Mouse (Mus musculus) MEL (cell line): ENCODE measurements around the gene Ppp1r1b. TPM values are rescaled to one million over a fixed set of nuclear protein-coding genes. Genes with fewer than 3 reads are reported as not detected.

Experiments
- DNase-seq: peaks from one replicate; pipeline ENCODE4 v3.0.0; 2011; ENCODE audit warnings: low read depth, low spot score
- H3K27ac ChIP-seq: 2 replicates; pipeline ENCODE4 v1.5.1; 2012; ENCODE audit warnings: low read depth, mild to moderate bottlenecking, control low read depth, low read length, moderate library complexity; ENCODE audit not compliant: control insufficient read depth
- H3K27me3 ChIP-seq, 2 experiments: fragments of 150-350 bp in 1 of 2; sonication (generic) in 1 of 2; 2 replicates each; pipeline ENCODE4 v1.6.1; 2012; ENCODE audit warnings: low read length in 2 of 2, mild to moderate bottlenecking in 2 of 2, improper control_type of control experiment in 1 of 2, moderate library complexity in 1 of 2; ENCODE audit not compliant: insufficient read depth in 2 of 2, control insufficient read depth in 1 of 2
- H3K36me3 ChIP-seq, 2 experiments: 2 replicates each; pipeline ENCODE4 v1.6.1; 2012 to 2014; ENCODE audit warnings: low read length in 2 of 2, improper control_type of control experiment in 1 of 2, inconsistent platforms in 1 of 2, mild to moderate bottlenecking in 1 of 2; ENCODE audit not compliant: insufficient read depth in 2 of 2, control insufficient read depth in 1 of 2
- H3K4me1 ChIP-seq, 2 experiments: fragments of 150-350 bp in 1 of 2; sonication (generic) in 1 of 2; 2 replicates each; pipeline ENCODE4 v1.6.1; 2012; ENCODE audit warnings: low read length in 2 of 2, improper control_type of control experiment in 1 of 2, mild to moderate bottlenecking in 1 of 2; ENCODE audit not compliant: insufficient read depth in 2 of 2, control insufficient read depth in 1 of 2
- H3K4me3 ChIP-seq, 2 experiments: fragments of 150-350 bp in 1 of 2; sonication (generic) in 1 of 2; 2 replicates each; pipeline ENCODE4 v1.5.1; 2012; ENCODE audit warnings: low read depth in 2 of 2, low read length in 2 of 2, mild to moderate bottlenecking in 2 of 2, moderate library complexity in 2 of 2, control low read depth in 1 of 2, improper control_type of control experiment in 1 of 2; ENCODE audit not compliant: control insufficient read depth in 1 of 2, insufficient read depth in 1 of 2
- H3K79me2 ChIP-seq: 2 replicates; pipeline ENCODE4 v1.6.1; 2012; ENCODE audit warnings: mild to moderate bottlenecking, low read length, moderate library complexity; ENCODE audit not compliant: control insufficient read depth, poor library complexity, insufficient read depth
- H3K9ac ChIP-seq: 2 replicates; pipeline ENCODE4 v1.6.1; 2012; ENCODE audit warnings: low read depth, mild to moderate bottlenecking, control low read depth, low read length, moderate library complexity; ENCODE audit not compliant: control insufficient read depth, poor library complexity, severe bottlenecking
- H3K9me3 ChIP-seq: fragments of 150-350 bp; sonication (generic); replicated peaks from 2 replicates; pipeline ENCODE4 v1.6.1; 2012; ENCODE audit warnings: mild to moderate bottlenecking, low read length, improper control_type of control experiment, moderate library complexity; ENCODE audit not compliant: insufficient read depth
- CHD1 ChIP-seq: IDR thresholded peaks from 2 replicates; pipeline ENCODE4 v1.6.1; 2012; ENCODE audit warnings: low read depth, mild to moderate bottlenecking, inconsistent platforms, low read length, improper control_type of control experiment
- CTCF ChIP-seq, 3 experiments: IDR thresholded peaks in 2 of 3; conservative IDR thresholded peaks in 1 of 3; 2 replicates each; pipeline ENCODE4 v1.5.1; 2011 to 2012; ENCODE audit warnings: low read length in 3 of 3, low read depth in 2 of 3, mild to moderate bottlenecking in 2 of 3, improper control_type of control experiment in 1 of 3, inconsistent platforms in 1 of 3, mixed read lengths in 1 of 3, moderate library complexity in 1 of 3; ENCODE audit not compliant: control insufficient read depth in 1 of 3, insufficient read depth in 1 of 3, poor library complexity in 1 of 3, severe bottlenecking in 1 of 3
- E2F4 ChIP-seq: IDR thresholded peaks from 2 replicates; pipeline ENCODE4 v1.6.1; 2011; ENCODE audit warnings: low read depth, low read length, improper control_type of control experiment, borderline replicate concordance
- EP300 ChIP-seq, 2 experiments: IDR thresholded peaks; 2 replicates each; pipeline ENCODE4 v1.6.1; 2011; ENCODE audit warnings: improper control_type of control experiment in 2 of 2, low read length in 2 of 2, low read depth in 1 of 2, mild to moderate bottlenecking in 1 of 2
- ETS1 ChIP-seq: IDR thresholded peaks from 2 replicates; pipeline ENCODE4 v1.6.1; 2012; ENCODE audit warnings: low read depth, mild to moderate bottlenecking, inconsistent platforms, low read length, improper control_type of control experiment, moderate library complexity
- GATA1 ChIP-seq: IDR thresholded peaks from 2 replicates; pipeline ENCODE4 v1.6.1; 2011; ENCODE audit warnings: low read depth, low read length, improper control_type of control experiment
- JUND ChIP-seq: IDR thresholded peaks from 2 replicates; pipeline ENCODE4 v1.6.1; 2011; ENCODE audit warnings: low read depth, mild to moderate bottlenecking, improper control_type of control experiment, low read length
- MYB ChIP-seq: IDR thresholded peaks from 2 replicates; pipeline ENCODE4 v1.6.1; 2011; ENCODE audit warnings: mild to moderate bottlenecking, low read depth, low read length, improper control_type of control experiment
- NRF1 ChIP-seq: IDR thresholded peaks from 2 replicates; pipeline ENCODE4 v1.6.1; 2014; ENCODE audit warnings: low read depth, mild to moderate bottlenecking, inconsistent platforms, low read length, improper control_type of control experiment, moderate library complexity; ENCODE audit not compliant: poor library complexity, insufficient read depth, severe bottlenecking
- POLR2AphosphoS5 ChIP-seq: IDR thresholded peaks from 2 replicates; pipeline ENCODE4 v1.6.1; 2012; ENCODE audit warnings: low read depth, borderline replicate concordance, mild to moderate bottlenecking, inconsistent platforms, low read length, moderate library complexity, mixed read lengths
- RAD21 ChIP-seq: IDR thresholded peaks from 2 replicates; pipeline ENCODE4 v1.6.1; 2011; ENCODE audit warnings: mild to moderate bottlenecking, low read depth, low read length, improper control_type of control experiment
- SIN3A ChIP-seq: IDR thresholded peaks from 2 replicates; pipeline ENCODE4 v1.6.1; 2012; ENCODE audit warnings: low read length, improper control_type of control experiment, inconsistent platforms
- TBP ChIP-seq: IDR thresholded peaks from 2 replicates; pipeline ENCODE4 v1.8.0; 2011; ENCODE audit warnings: low read depth, low read length, improper control_type of control experiment
- USF1 ChIP-seq: IDR thresholded peaks from 2 replicates; pipeline ENCODE4 v1.6.1; 2014; ENCODE audit warnings: low read depth, mild to moderate bottlenecking, inconsistent platforms, low read length, improper control_type of control experiment, moderate library complexity
- ZC3H11A ChIP-seq: IDR thresholded peaks from 2 replicates; pipeline ENCODE4 v1.6.1; 2012; ENCODE audit warnings: low read depth, mild to moderate bottlenecking, inconsistent platforms, low read length, improper control_type of control experiment
- ZMIZ1 ChIP-seq: IDR thresholded peaks from 2 replicates; pipeline ENCODE4 v1.6.1; 2012; ENCODE audit warnings: low read depth, mild to moderate bottlenecking, inconsistent platforms, low read length, improper control_type of control experiment, moderate library complexity
- polyA plus RNA-seq, 2 experiments: library from polyadenylated mRNA; stranded (reverse) in 1 of 2; unstranded in 1 of 2; fragments of >175 nt in 1 of 2; fragments of >200 nt in 1 of 2; gene quantifications; 2 replicates each; pipeline versions ENCODE4 v1.2.1 to v1.2.4; 2012; ENCODE audit warnings: low replicate concordance in 2 of 2, low read depth in 1 of 2; ENCODE audit not compliant: insufficient read length in 2 of 2, insufficient read depth in 1 of 2, missing spikeins in 1 of 2
- total RNA-seq: library from RNA; depleted of rRNA; stranded (reverse); fragments of 300-350 nt; gene quantifications from 2 replicates; pipeline ENCODE4 v1.2.3, GENCODE M21; 2012

Ppp1r1b gene
- total and polyA plus RNA-seq, 3 experiments: 35.2 to 114 TPM; not detected in 1

DNA sequence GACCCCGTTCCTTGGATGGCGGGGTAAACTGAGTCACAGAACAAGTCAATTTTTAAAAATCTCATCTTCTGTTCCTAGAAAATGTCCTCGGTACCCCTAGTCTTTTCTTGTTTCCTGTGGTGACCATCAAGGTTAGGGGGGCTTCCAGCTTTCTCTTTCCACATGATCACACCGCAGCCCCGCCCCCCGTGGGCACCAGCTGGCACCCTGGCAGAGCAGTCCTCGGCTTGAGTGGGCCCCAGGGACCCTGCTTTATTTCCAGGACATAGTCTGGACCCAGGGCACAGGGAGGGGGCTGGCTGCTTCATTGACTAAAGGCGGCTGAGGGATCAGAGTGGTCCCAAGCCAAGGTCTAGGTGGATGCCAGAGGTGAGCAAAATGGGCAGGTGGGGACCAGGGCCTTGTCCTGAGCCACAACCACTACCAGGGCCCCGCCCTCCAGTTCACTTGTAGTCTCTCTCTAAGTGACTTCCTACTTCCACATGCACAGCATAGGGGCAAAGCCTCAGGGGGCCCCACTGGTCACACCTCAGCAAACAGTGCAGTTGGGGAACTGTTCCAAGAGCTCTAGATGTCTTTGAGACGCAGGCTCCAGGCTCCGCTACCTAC lies 8.4 kb upstream of the Ppp1r1b start:
- no peak for DNase-seq
- Histone ChIP-seq H3K27me3 (peaks cover 0 to 5% of the 10 kb centered on the region in 2 experiments; a peak in 2 of 4 replicates), H3K9me3 (no peaks in the 10 kb centered on the region), H3K79me2 (no peaks in the 10 kb centered on the region), H3K4me1 (peaks cover 0 to 8% of the 10 kb centered on the region in 2 experiments; a peak in 2 of 4 replicates), H3K4me3 (no peak overlapping the region), H3K9ac (no peak overlapping the region), H3K36me3 (peaks cover 0 to 3% of the 10 kb centered on the region in 2 experiments; a peak in 2 of 4 replicates), H3K27ac (no peak overlapping the region)
- no peak for TF ChIP-seq MYB
- TF ChIP-seq RAD21: no peak
- TF ChIP-seq USF1: no peak
- TF ChIP-seq SIN3A: no peak
- no peak for TF ChIP-seq CTCF (IDR thresholded peaks at IDR 0.05 in 2 of 3, conservative IDR thresholded peaks at IDR 0.05 in 1 of 3; ENCODE audit: control insufficient read depth in 1 of 3, insufficient read depth in 1 of 3, low read depth in 2 of 3, low read length in 3 of 3, poor library complexity in 1 of 3, severe bottlenecking in 1 of 3)
- TF ChIP-seq GATA1: no peak
- no peak for TF ChIP-seq EP300 (IDR thresholded peaks at IDR 0.05; ENCODE audit: low read depth in 1 of 2, low read length in 2 of 2)

DNA sequence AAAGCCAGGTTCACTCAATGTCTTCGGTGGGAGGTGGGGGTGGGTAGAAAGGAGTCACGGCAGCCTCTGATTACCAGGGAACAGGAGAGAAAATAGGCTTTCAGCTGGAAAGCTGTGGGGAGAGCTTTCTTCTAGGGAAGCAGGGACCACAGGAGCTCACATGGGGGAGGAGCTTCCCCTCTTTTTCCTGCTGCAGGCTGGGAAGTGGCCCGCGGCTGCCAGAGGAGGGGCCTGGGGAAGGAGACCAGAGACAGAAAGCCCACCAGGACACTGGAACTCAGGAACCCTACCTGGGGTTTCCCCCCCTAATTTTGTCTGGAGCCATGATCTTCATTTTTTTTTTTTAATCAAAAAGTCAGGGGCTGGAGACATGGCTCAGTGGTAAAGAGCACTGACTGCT lies 7.6 kb upstream of the Ppp1r1b start:
- Histone ChIP-seq H3K27me3 (peaks cover 0 to 5% of the 10 kb centered on the region in 2 experiments; a peak in 2 of 4 replicates), H3K79me2 (no peaks in the 10 kb centered on the region), H3K4me1 (peaks cover 0 to 5% of the 10 kb centered on the region in 2 experiments; a peak in 2 of 4 replicates), H3K9ac (no peak overlapping the region), H3K36me3 (peaks cover 0 to 3% of the 10 kb centered on the region in 2 experiments; a peak in 2 of 4 replicates), H3K27ac (no peak overlapping the region), H3K4me3 (no peak overlapping the region), H3K9me3 (no peaks in the 10 kb centered on the region)
- TF ChIP-seq CTCF (IDR thresholded peaks at IDR 0.05 in 2 of 3, conservative IDR thresholded peaks at IDR 0.05 in 1 of 3; ENCODE audit: control insufficient read depth in 1 of 3, insufficient read depth in 1 of 3, low read depth in 2 of 3, low read length in 3 of 3, poor library complexity in 1 of 3, severe bottlenecking in 1 of 3): no peak
- no peak for TF ChIP-seq USF1
- TF ChIP-seq JUND: no peak
- no peak for TF ChIP-seq GATA1
- TF ChIP-seq POLR2AphosphoS5: no peak
- DNase-seq: no peak

DNA sequence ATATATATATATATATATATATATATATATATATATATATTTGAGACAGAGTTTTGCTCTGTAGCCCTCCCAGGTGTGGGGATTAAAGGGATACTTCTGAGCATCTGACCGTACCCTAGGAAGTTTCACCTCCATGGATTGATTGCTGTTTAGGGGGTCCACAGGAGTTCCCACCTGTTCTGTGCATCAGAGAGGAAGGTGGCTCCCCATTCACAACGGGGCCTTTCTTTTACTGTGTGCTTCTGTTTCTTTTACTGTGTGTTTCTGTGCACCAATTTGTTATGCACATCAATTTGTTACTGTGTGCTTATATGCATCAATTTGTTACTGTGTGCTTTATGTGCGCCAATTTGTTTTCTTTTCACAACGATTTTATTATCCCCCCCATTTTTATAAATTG lies 7.0 kb upstream of the Ppp1r1b start:
- no peak overlapping the region for H3K27ac ChIP-seq
- H3K4me3 ChIP-seq: no peak overlapping the region
- H3K27me3 ChIP-seq: peaks cover 0 to 5% of the 10 kb centered on the region in 2 experiments; a peak in 2 of 4 replicates
- no peak overlapping the region for H3K9ac ChIP-seq
- peaks cover 0 to 11% of the 10 kb centered on the region in 2 experiments; a peak in 3 of 4 replicates for H3K4me1 ChIP-seq
- H3K79me2 ChIP-seq: no peaks in the 10 kb centered on the region
- DNase-seq: no peak
- no peaks in the 10 kb centered on the region for H3K9me3 ChIP-seq
- TF ChIP-seq MYB (no peak), ZC3H11A (no peak), USF1 (no peak), JUND (no peak), NRF1 (no peak), ZMIZ1 (no peak), TBP (no peak), E2F4 (no peak), ETS1 (no peak), CHD1 (no peak)
- peaks cover 0 to 5% of the 10 kb centered on the region in 2 experiments; a peak in 2 of 4 replicates for H3K36me3 ChIP-seq
